15 mouse cellular contexts compared by ENCODE assay signal in genomic region chr15:74258610-74259009, GRCm38 (mm10).
DNase-seq lines count a peak whose midpoint lies in the region; ATAC-seq and TF ChIP-seq lines count a peak whose summit lies in the region.
"Had no signal": no experiment of that assay in that cellular context is flagged by ENCODE, and none has a peak within 500 bp of the region (broad histone marks: within the 10 kb centered on the region; RNA-seq: fewer than 3 reads in every experiment).

No protein-coding gene starts in this region.

- H3K4me2 ChIP-seq in forebrain, postnatal 0 days (ENCODE audit: low read depth) = no peak overlapping the region
- no peak overlapping the region for H3K4me2 ChIP-seq in forebrain, embryonic 12.5 days
- H3K4me2 ChIP-seq: kidney, embryonic 15.5 days; limb, embryonic 12.5 days had no signal

- H3K27me3 ChIP-seq in forebrain, postnatal 0 days (ENCODE audit: insufficient read depth, low read length) = no peaks in the 10 kb centered on the region
- no peaks in the 10 kb centered on the region; the same call in 1 of the 2 replicates for H3K27me3 ChIP-seq in forebrain, embryonic 12.5 days
- H3K27me3 ChIP-seq: kidney, embryonic 15.5 days; limb, embryonic 12.5 days had no signal

- no peak overlapping the region for H3K4me3 ChIP-seq in forebrain, postnatal 0 days (ENCODE audit: low read depth, low read length)
- H3K4me3 ChIP-seq in forebrain, embryonic 12.5 days (replicated peaks) = no peak overlapping the region
- H3K4me3 ChIP-seq: kidney, embryonic 15.5 days; limb, embryonic 12.5 days; myocyte had no signal

- H3K36me3 ChIP-seq in forebrain, postnatal 0 days (ENCODE audit: insufficient read depth) = no peaks in the 10 kb centered on the region
- H3K36me3 ChIP-seq in forebrain, embryonic 12.5 days (replicated peaks) = no peaks in the 10 kb centered on the region
- H3K36me3 ChIP-seq: G1E; kidney, embryonic 15.5 days; limb, embryonic 12.5 days had no signal

- 0 out of 2 replicates have a peak, but pooled peaks cover 12% of the 10 kb centered on the region for H3K4me1 ChIP-seq in forebrain, postnatal 0 days (ENCODE audit: insufficient read depth)
- peaks cover 16% of the 10 kb centered on the region for H3K4me1 ChIP-seq in forebrain, embryonic 12.5 days
- H3K4me1 ChIP-seq: kidney, embryonic 15.5 days; limb, embryonic 12.5 days had no signal

- intact Hi-C loops in left cerebral cortex, postnatal 25 days (cut with DNase I) = no loop called here

- 60% methylated on average over 13 of the region's 13 CpGs for WGBS in forebrain, postnatal 0 days
- 88% methylated on average over 13 of the region's 13 CpGs for WGBS in forebrain, embryonic 12.5 days

- TF ChIP-seq CTCF in forebrain, postnatal 0 days (IDR thresholded peaks at IDR 0.05; ENCODE audit: low read depth) = no peak

- no peaks in the 10 kb centered on the region for H3K9me3 ChIP-seq in forebrain, postnatal 0 days (ENCODE audit: low read length)
- H3K9me3 ChIP-seq in forebrain, embryonic 12.5 days = no peaks in the 10 kb centered on the region
- H3K9me3 ChIP-seq: kidney, embryonic 15.5 days; limb, embryonic 12.5 days had no signal

- H3K9ac ChIP-seq in forebrain, postnatal 0 days = no peak overlapping the region
- no peak overlapping the region for H3K9ac ChIP-seq in forebrain, embryonic 12.5 days
- H3K9ac ChIP-seq: kidney, embryonic 15.5 days; limb, embryonic 12.5 days had no signal

- H3K27ac ChIP-seq in forebrain, postnatal 0 days (ENCODE audit: low read depth, low read length) = no peak overlapping the region
- H3K27ac ChIP-seq in forebrain, embryonic 12.5 days = no peak overlapping the region
- H3K27ac ChIP-seq: kidney, embryonic 15.5 days; limb, embryonic 12.5 days; stomach, postnatal 0 days had no signal

- peak; percentile 70 for DNase-seq in forebrain, postnatal 0 days
- DNase-seq in layer of hippocampus, adult 9-10 months (ENCODE audit: low spot score) = peak; percentile 42
- DNase-seq in left cerebral cortex, postnatal 25 days (ENCODE audit: low spot score in 2 of 2) = peak; percentile 64 to 71
- no peak for DNase-seq in urinary bladder, postnatal 10 days (ENCODE audit: low spot score)
- DNase-seq in heart, adult 11 months = no peak
- no peak for DNase-seq in heart, adult 8-10 months (ENCODE audit: low spot score)
- DNase-seq: cerebellum, adult 8-10 months; lung, adult 18-20 months; spleen, adult 18-20 months had no signal

- peak; percentile 67 for ATAC-seq in forebrain, postnatal 0 days
- ATAC-seq in forebrain, embryonic 12.5 days (ENCODE audit: low FRiP score) = no peak

Comparison
In these comparisons a context has a peak if more than half of its experiments do, and no peak if none do; other contexts are left out.
1. DNase-seq: peak in forebrain, postnatal 0 days (single experiment), layer of hippocampus, adult 9-10 months (single experiment) and left cerebral cortex, postnatal 25 days (2 of 2); none in urinary bladder, postnatal 10 days (single experiment), heart, adult 11 months (single experiment) and heart, adult 8-10 months (single experiment).